Mouse (Mus musculus) limb, embryonic 14.5 days (tissue): ENCODE measurements around the gene Rhoh. TPM values are rescaled to one million over a fixed set of nuclear protein-coding genes. Genes with fewer than 3 reads are reported as not detected.

Source experiments
- ATAC-seq: fragments of 200-750 bp; cut with Nextera tagmentation; 2 replicates; pipeline ENCODE4 v1.8.0; 2017; ENCODE audit warnings: low read depth, moderate number of reproducible peaks, moderate TSS enrichment; ENCODE audit not compliant: low FRiP score
- DNase-seq: peaks from one replicate; pipeline ENCODE4 v3.0.0-alpha.2; 2015; ENCODE audit warnings: low spot score
- H3K27ac ChIP-seq: fragments of 300-500 bp; sonication (generic); replicated peaks from 2 replicates; pipeline ENCODE4 v1.5.1; 2014; ENCODE audit warnings: low read depth, mild to moderate bottlenecking, low read length, moderate library complexity, mixed read lengths
- H3K27me3 ChIP-seq: fragments of 300-500 bp; sonication (generic); 2 replicates; pipeline ENCODE4 v1.6.1; 2014; ENCODE audit warnings: low read length, mixed read lengths; ENCODE audit not compliant: control insufficient read depth, insufficient read depth
- H3K36me3 ChIP-seq: fragments of 300-500 bp; sonication (generic); 2 replicates; pipeline ENCODE4 v1.6.1; 2014; ENCODE audit warnings: mild to moderate bottlenecking, low read length, moderate library complexity, mixed read lengths; ENCODE audit not compliant: control insufficient read depth, insufficient read depth
- H3K4me1 ChIP-seq: fragments of 300-500 bp; sonication (generic); 2 replicates; pipeline ENCODE4 v1.6.1; 2014; ENCODE audit warnings: antibody characterized with exemption, low read length, mixed read lengths; ENCODE audit not compliant: control insufficient read depth, insufficient read depth
- H3K4me2 ChIP-seq: fragments of 300-500 bp; sonication (generic); replicated peaks from 2 replicates; pipeline ENCODE4 v1.6.1; 2014; ENCODE audit warnings: low read depth, mild to moderate bottlenecking, low read length, moderate library complexity; ENCODE audit not compliant: severe bottlenecking
- H3K4me3 ChIP-seq: fragments of 300-500 bp; sonication (generic); replicated peaks from 2 replicates; pipeline ENCODE4 v1.5.1; 2014; ENCODE audit warnings: low read length
- H3K9ac ChIP-seq: fragments of 300-500 bp; sonication (generic); 2 replicates; pipeline ENCODE4 v1.6.1; 2014; ENCODE audit warnings: mild to moderate bottlenecking, low read depth, low read length, moderate library complexity; ENCODE audit not compliant: severe bottlenecking
- H3K9me3 ChIP-seq: fragments of 300-500 bp; sonication (generic); 2 replicates; pipeline ENCODE4 v1.6.1; 2016; ENCODE audit warnings: low read length; ENCODE audit not compliant: control insufficient read depth
- POLR2A ChIP-seq: fragments of 200-500 bp; IDR thresholded peaks from 2 replicates; pipeline ENCODE4 v1.8.0; 2012; ENCODE audit warnings: inconsistent platforms, mild to moderate bottlenecking, moderate library complexity, borderline replicate concordance; ENCODE audit not compliant: insufficient read depth, insufficient read length; ENCODE audit errors: extremely low read depth
- WGBS: fragments of 180-500 bp; shearing (Covaris S2); extraction: QIAGEN DNeasy Blood & Tissue Kit; methylation state at CpG from one replicate; pipeline ENCODE4 v1.1.7; 2014; 5-methylcytosine and 5-hydroxymethylcytosine counted together
- polyA plus RNA-seq, 2 experiments: library from polyadenylated mRNA; depleted of rRNA in 1 of 2; stranded (reverse) in 1 of 2; unstranded in 1 of 2; fragments of >200 nt; fragmentation: Nextera tagmentation in 1 of 2; extraction: Ambion mirVana in 1 of 2; gene quantifications; 2 replicates each; pipeline versions ENCODE4 v1.2.1 to v1.2.3; 2012 to 2014

Rhoh gene
- polyA plus RNA-seq, 2 experiments: 1.4 to 2.0 TPM

DNA sequence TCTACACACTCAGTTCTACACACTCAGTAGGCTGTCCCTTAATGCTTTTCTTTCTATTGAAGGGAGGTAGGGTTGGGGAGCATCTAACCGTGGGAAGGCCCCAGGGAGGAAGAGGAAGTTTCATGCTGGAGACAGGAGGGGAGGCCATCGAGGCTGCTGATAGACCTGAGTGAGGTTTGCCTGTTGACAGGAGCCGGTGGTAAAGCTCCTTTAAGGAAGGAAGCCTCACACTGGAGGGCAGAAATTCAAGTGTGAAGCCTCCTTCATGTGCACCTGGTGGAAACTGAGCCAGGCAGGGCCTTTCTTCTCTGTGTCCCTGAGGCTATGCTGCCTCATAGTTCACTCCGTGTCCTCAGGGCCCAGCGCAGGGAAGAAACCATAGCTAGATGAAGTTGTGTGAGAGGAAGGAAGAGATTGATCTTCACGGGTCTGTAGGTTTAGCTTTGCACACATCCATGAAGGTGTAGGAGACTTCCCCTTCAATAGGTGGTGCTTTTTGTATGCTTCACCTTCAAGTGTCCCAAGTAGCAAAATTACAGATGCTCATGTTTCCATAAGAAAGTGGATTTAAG is 34.2 kb downstream of the Rhoh start:
- H3K27ac ChIP-seq: no peak overlapping the region
- no peaks in the 10 kb centered on the region for H3K4me1 ChIP-seq
- DNase-seq: no peak
- no peak overlapping the region for H3K9ac ChIP-seq
- no peak for TF ChIP-seq POLR2A
- H3K36me3 ChIP-seq: no peaks in the 10 kb centered on the region
- H3K27me3 ChIP-seq: no peaks in the 10 kb centered on the region
- 85% methylated on average over 6 of the region's 6 CpGs for WGBS
- no peak overlapping the region for H3K4me3 ChIP-seq
- no peak overlapping the region for H3K4me2 ChIP-seq
- no peak for ATAC-seq
- H3K9me3 ChIP-seq: no peaks in the 10 kb centered on the region

DNA sequence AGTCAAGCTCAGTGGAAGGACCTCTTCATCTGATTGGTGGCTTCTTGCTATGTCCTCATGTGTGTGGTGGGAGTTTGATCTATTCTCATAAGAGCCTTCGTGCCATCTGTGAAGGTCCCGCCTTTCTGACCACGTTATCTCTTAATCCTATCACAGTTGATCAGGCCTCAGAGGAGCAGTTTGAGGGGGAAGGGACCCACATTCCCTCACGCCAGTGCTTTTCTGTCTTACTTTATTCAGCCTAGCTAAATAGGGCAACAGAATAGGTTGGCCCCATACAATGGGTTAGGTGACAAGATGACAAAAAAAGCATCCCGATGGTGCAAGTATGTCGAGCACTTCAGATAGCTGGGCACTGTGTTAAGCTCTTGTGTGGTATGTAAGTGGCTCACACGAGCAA is 34.8 kb downstream of the Rhoh start:
- H3K4me1 ChIP-seq: no peaks in the 10 kb centered on the region
- ATAC-seq: peak; percentile 26; the same call in 1 of the 2 replicates
- WGBS: 80% methylated on average over 7 of the region's 7 CpGs
- no peak for TF ChIP-seq POLR2A
- no peak overlapping the region for H3K4me3 ChIP-seq
- H3K4me2 ChIP-seq: no peak overlapping the region
- DNase-seq: no peak
- no peak overlapping the region for H3K27ac ChIP-seq
- no peaks in the 10 kb centered on the region for H3K9me3 ChIP-seq
- no peaks in the 10 kb centered on the region for H3K36me3 ChIP-seq
- no peaks in the 10 kb centered on the region for H3K27me3 ChIP-seq
- H3K9ac ChIP-seq: no peak overlapping the region

DNA sequence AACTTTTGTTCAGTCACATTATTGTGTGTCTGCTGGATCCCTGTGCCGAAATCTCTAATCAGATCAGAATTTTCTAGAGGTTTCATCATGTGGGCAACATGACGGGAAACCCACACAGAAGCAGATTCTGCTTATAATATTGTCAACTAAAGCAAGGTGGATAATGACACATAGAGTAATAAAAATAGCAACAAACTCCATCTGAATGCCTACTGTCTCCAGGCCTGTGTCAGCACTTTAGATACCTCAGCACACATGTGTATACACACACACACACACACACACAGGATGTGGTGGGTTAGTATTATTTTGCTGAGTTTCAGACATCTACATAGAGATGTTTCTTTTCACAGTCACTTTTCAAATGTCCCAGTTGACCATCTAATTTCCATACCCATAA is 36.7 kb downstream of the Rhoh start:
- Histone ChIP-seq H3K27ac (no peak overlapping the region), H3K36me3 (no peaks in the 10 kb centered on the region), H3K4me3 (no peak overlapping the region), H3K9ac (no peak overlapping the region), H3K4me1 (no peaks in the 10 kb centered on the region), H3K4me2 (no peak overlapping the region), H3K27me3 (no peaks in the 10 kb centered on the region), H3K9me3 (no peaks in the 10 kb centered on the region)
- 90% methylated on average over 2 of the region's 2 CpGs for WGBS
- TF ChIP-seq POLR2A: no peak
- DNase-seq (no peak), ATAC-seq (no peak)

DNA sequence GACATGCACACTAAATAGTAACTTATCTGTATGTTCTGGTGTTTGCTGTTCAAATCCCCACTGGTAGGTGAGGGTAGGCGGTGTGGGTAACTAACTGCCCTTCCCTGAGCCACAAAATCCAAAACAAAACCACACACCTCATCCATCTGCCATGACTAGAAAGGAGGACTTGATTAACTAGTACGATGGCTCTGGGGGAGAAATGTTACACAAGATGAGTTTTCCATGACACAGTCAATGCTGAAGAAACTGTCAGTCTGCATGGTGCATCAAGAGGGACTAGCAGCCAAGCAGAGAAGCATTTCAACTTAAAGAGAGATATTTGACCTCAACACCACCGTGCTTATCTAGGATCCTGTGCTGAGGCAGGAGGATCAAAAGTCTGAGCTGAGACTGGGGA is 37.7 kb downstream of the Rhoh start:
- 90% methylated on average over 3 of the region's 3 CpGs for WGBS
- no peak overlapping the region for H3K4me3 ChIP-seq
- no peak for ATAC-seq

DNA sequence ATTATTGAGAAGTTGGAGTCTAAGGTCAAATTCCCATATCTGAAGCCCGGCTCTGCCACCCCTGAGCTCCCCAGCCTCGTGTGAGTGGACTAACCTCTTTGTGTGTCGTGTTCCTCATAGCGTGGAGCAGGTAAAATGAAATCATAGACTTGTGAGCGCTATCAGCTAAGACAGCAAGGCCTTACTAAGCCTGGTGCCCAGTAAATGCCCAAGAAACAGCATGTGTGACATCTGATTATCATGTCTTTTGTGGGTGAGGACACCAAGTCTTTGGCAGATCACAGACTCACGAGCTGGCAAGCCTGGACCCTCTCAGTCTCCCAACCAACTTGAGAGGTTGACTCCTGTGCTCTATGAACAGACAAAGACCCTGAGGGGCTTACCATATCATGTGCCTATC is 39.1 kb downstream of the Rhoh start:
- ATAC-seq: no peak
- no peak for DNase-seq
- no peak overlapping the region for H3K4me3 ChIP-seq
- no peak overlapping the region for H3K27ac ChIP-seq
- no peaks in the 10 kb centered on the region for H3K36me3 ChIP-seq
- H3K4me1 ChIP-seq: no peaks in the 10 kb centered on the region
- H3K4me2 ChIP-seq: no peak overlapping the region
- H3K9me3 ChIP-seq: peaks cover 15% of the 10 kb centered on the region; the same call in 1 of the 2 replicates
- 90% methylated on average over 6 of the region's 6 CpGs for WGBS
- TF ChIP-seq POLR2A: no peak
- no peaks in the 10 kb centered on the region for H3K27me3 ChIP-seq
- no peak overlapping the region for H3K9ac ChIP-seq

More for the DNA sequence above, 37.7 kb downstream of the Rhoh start:
- no peaks in the 10 kb centered on the region for H3K27me3 ChIP-seq
- H3K4me1 ChIP-seq: no peaks in the 10 kb centered on the region
- H3K9me3 ChIP-seq: peaks cover 5% of the 10 kb centered on the region; the same call in 1 of the 2 replicates
- H3K36me3 ChIP-seq: no peaks in the 10 kb centered on the region
- no peak overlapping the region for H3K9ac ChIP-seq
- no peak overlapping the region for H3K4me2 ChIP-seq
- no peak for DNase-seq
- no peak for TF ChIP-seq POLR2A
- H3K27ac ChIP-seq: no peak overlapping the region
